In genomic region chr12:104751814-104752765, GRCm38 (mm10) we compare ENCODE assay signal across 7 mouse cellular contexts. TPM values are rescaled to one million over a fixed set of nuclear protein-coding genes. Genes with fewer than 3 reads are reported as not detected.
DNase-seq lines count a peak whose midpoint lies in the region; ATAC-seq lines count a peak whose summit lies in the region.

Dicer1 (minus strand) TSS chr12:104751952.

- no peaks in the 10 kb centered on the region for H3K27me3 ChIP-seq in intestine, embryonic 16.5 days (replicated peaks; ENCODE audit: control insufficient read depth, insufficient read depth, low read length)
- no peaks in the 10 kb centered on the region for H3K27me3 ChIP-seq in midbrain, embryonic 11.5 days (ENCODE audit: control insufficient read depth, insufficient read depth, low read length)

- H3K4me2 ChIP-seq in intestine, embryonic 16.5 days (ENCODE audit: low read depth, low read length): peak within 1 kb of the TSS; percentile 96
- peak within 1 kb of the TSS; percentile 74 for H3K4me2 ChIP-seq in midbrain, embryonic 11.5 days

- H3K27ac ChIP-seq in intestine, embryonic 16.5 days (ENCODE audit: low read length): peak within 1 kb of the TSS; percentile 93
- H3K27ac ChIP-seq in midbrain, embryonic 11.5 days (ENCODE audit: low read depth, low read length): peak within 1 kb of the TSS; percentile 79

- peaks cover 32% of the 10 kb centered on the region for H3K4me1 ChIP-seq in intestine, embryonic 16.5 days (ENCODE audit: control insufficient read depth, insufficient read depth, low read length)
- H3K4me1 ChIP-seq in midbrain, embryonic 11.5 days (ENCODE audit: control insufficient read depth, insufficient read depth, low read length): peaks cover 19% of the 10 kb centered on the region

- WGBS in intestine, embryonic 16.5 days: under 1% methylated on average over 91 of the region's 94 CpGs
- WGBS in midbrain, embryonic 11.5 days: under 1% methylated on average over 65 of the region's 94 CpGs

- H3K9ac ChIP-seq in intestine, embryonic 16.5 days (ENCODE audit: low read depth, low read length): peak within 1 kb of the TSS; percentile 95
- peak within 1 kb of the TSS; percentile 94 for H3K9ac ChIP-seq in midbrain, embryonic 11.5 days (ENCODE audit: low read length)

- no peaks in the 10 kb centered on the region for H3K9me3 ChIP-seq in intestine, embryonic 16.5 days (ENCODE audit: control insufficient read depth, low read length)
- H3K9me3 ChIP-seq in midbrain, embryonic 11.5 days (ENCODE audit: control insufficient read depth, low read length): no peaks in the 10 kb centered on the region

- intact Hi-C loops in left cerebral cortex, postnatal 36 days (cut with DNase I): loop anchor here (10.0 kb wide), 1 partner anchor 283 kb away; the partner anchor contains the start of gene Glrx5

- peak within 1 kb of the TSS; percentile 91 for H3K4me3 ChIP-seq in intestine, embryonic 16.5 days (ENCODE audit: low read length)
- peak within 1 kb of the TSS; percentile 94 for H3K4me3 ChIP-seq in midbrain, embryonic 11.5 days (ENCODE audit: low read depth, low read length)

- peak; percentile 99 for DNase-seq in adrenal gland, adult 2 months
- peak; percentile 94 for DNase-seq in embryo, embryonic 11.5 days (ENCODE audit: low read depth, low spot score)
- peak; percentile 97 to 98 for DNase-seq in gastrocnemius, postnatal 4 days (ENCODE audit: low spot score in 2 of 2)
- peak; percentile 99 for DNase-seq in left cerebral cortex, postnatal 36 days (ENCODE audit: low spot score in 2 of 2)
- DNase-seq in midbrain, embryonic 11.5 days (ENCODE audit: low spot score, missing footprints): peak; percentile 100
- peak; percentile 94 for DNase-seq in skeletal muscle tissue, adult 2 months (ENCODE audit: low read depth, low spot score)

- H3K36me3 ChIP-seq in intestine, embryonic 16.5 days (ENCODE audit: control insufficient read depth, insufficient read depth, low read length): no peaks in the 10 kb centered on the region
- no peaks in the 10 kb centered on the region for H3K36me3 ChIP-seq in midbrain, embryonic 11.5 days (ENCODE audit: control insufficient read depth, insufficient read depth, low read length)

- ATAC-seq in intestine, embryonic 16.5 days: peak; percentile 96
- peak; percentile 95 for ATAC-seq in midbrain, embryonic 11.5 days (ENCODE audit: low FRiP score)

RNA-seq across cellular contexts. Expression of gene Dicer1, which starts in this region (rescaled TPM):
- 10 to 100 TPM; 33.6 to 53.0 TPM for total RNA-seq in adrenal gland, adult 2 months (2021)
- 3.6 and 4.3 TPM in 2 replicates for polyA plus RNA-seq in adrenal gland, adult 2 months (2012; rRNA removed)
- total RNA-seq in gastrocnemius, postnatal 4 days (2021): 10 to 100 TPM; 59.6 to 65.3 TPM
- polyA plus RNA-seq in intestine, embryonic 16.5 days (2015; fragmentation: Nextera tagmentation; extraction: Ambion mirVana): 10.4 and 11.2 TPM in 2 replicates
- 10 to 100 TPM; 37.4 to 38.5 TPM for total RNA-seq in left cerebral cortex, postnatal 36 days (2021)
- polyA plus RNA-seq in midbrain, embryonic 11.5 days (2014; fragmentation: Nextera tagmentation; extraction: Ambion mirVana): 25.5 and 26.4 TPM in 2 replicates

Comparison
In these comparisons a context has a peak if more than half of its experiments do, and no peak if none do; other contexts are left out.
1. Peak in every context shown above with its lines: DNase-seq, ATAC-seq, H3K4me3 ChIP-seq and H3K27ac ChIP-seq.